Mouse (Mus musculus): ENCODE results near the gene Tmem229b. TPM values are rescaled to one million over a fixed set of nuclear protein-coding genes. Genes with fewer than 3 reads are reported as not detected.
"Not testable (repeated sequence)": the region's sequence is repeated elsewhere in the genome, so short reads cannot be mapped to it uniquely, and the experiment has no call there.

The Tmem229b gene
- polyA plus RNA-seq, 1 experiment from 2014 or later, result 1.9 TPM

DNA sequence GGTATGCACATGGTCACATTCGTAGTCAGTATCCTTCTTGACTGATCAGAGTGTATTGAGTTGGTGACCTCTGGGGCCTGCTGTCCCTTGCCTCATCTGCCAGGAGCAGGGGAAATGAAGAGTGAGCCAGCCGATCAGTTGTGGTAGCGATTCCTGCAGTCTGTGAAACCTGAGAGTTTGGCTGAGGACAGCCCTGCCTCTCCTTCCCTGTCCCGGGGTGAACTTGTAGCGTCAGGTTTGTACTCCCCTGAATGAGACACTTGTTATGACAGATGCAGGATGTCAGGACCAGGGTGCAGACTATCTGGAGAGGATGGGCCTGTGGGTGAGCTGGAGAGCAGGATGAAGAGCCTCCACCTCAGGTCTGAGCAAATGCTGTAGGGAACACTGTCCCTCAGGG, 59.8 kb downstream of the Tmem229b start:
- no peak overlapping the region for H3K4me2 ChIP-seq
- ATAC-seq (replicated peaks; ENCODE audit: insufficient number of reproducible peaks, insufficient read depth, low FRiP score, low read depth), result no peak

DNA sequence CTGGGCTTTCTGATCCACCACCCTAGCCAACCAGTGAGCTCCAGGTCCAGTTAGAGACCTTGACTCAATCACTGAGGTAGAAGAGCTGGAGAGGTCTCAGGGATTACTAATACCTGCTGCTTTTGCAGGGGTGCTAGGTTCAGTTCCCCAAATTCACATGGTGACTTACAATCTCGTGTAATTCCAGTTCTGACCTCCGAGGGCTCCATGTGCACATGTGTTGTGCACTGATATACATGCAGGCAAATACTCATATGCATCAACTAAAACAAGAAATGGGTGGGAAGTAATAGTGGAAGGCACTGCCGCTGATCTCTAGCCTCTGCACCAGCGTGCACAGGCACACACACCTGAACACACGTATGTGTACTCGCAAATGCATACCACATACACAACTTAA, 60.3 kb downstream of the Tmem229b start:
- H3K27ac ChIP-seq, result no peak overlapping the region
- peaks cover 3% of the 10 kb centered on the region for H3K4me1 ChIP-seq (replicated peaks)
- no peak overlapping the region for H3K9ac ChIP-seq
- H3K4me2 ChIP-seq, result no peak overlapping the region
- H3K27me3 ChIP-seq, result 0 out of 2 replicates have a peak, but pooled peaks cover 3% of the 10 kb centered on the region
- WGBS, result 73% methylated on average over 6 of the region's 6 CpGs
- no peak overlapping the region for H3K4me3 ChIP-seq
- H3K9me3 ChIP-seq (replicated peaks), result no peaks in the 10 kb centered on the region
- ATAC-seq (replicated peaks; ENCODE audit: insufficient number of reproducible peaks, insufficient read depth, low FRiP score, low read depth), result no peak
- no peaks in the 10 kb centered on the region for H3K36me3 ChIP-seq

More for the DNA sequence above, 59.8 kb downstream of the Tmem229b start:
- peaks cover 8% of the 10 kb centered on the region for H3K4me1 ChIP-seq (replicated peaks)
- no peak overlapping the region for H3K27ac ChIP-seq
- WGBS, result 66% methylated on average over 5 of the region's 5 CpGs
- no peak overlapping the region for H3K9ac ChIP-seq
- H3K4me3 ChIP-seq, result no peak overlapping the region
- no peaks in the 10 kb centered on the region for H3K9me3 ChIP-seq (replicated peaks)
- 0 out of 2 replicates have a peak, but pooled peaks cover 3% of the 10 kb centered on the region for H3K27me3 ChIP-seq
- no peaks in the 10 kb centered on the region for H3K36me3 ChIP-seq

- no peak overlapping the region for H3K4me2 ChIP-seq
- 86% methylated on average over 6 of the region's 6 CpGs for WGBS
- no peak overlapping the region for H3K9ac ChIP-seq
- H3K9me3 ChIP-seq (replicated peaks), result no peaks in the 10 kb centered on the region
- no peaks in the 10 kb centered on the region for H3K4me1 ChIP-seq (replicated peaks)
- no peaks in the 10 kb centered on the region for H3K36me3 ChIP-seq
- no peak overlapping the region for H3K4me3 ChIP-seq
- no peak for ATAC-seq (replicated peaks; ENCODE audit: insufficient number of reproducible peaks, insufficient read depth, low FRiP score, low read depth)
- H3K27me3 ChIP-seq, result 0 out of 2 replicates have a peak, but pooled peaks cover 3% of the 10 kb centered on the region
- no peak overlapping the region for H3K27ac ChIP-seq
Observed at GRCm38 (mm10) chr12:78942931-78943330, 64.5 kb downstream of the Tmem229b start.

DNA sequence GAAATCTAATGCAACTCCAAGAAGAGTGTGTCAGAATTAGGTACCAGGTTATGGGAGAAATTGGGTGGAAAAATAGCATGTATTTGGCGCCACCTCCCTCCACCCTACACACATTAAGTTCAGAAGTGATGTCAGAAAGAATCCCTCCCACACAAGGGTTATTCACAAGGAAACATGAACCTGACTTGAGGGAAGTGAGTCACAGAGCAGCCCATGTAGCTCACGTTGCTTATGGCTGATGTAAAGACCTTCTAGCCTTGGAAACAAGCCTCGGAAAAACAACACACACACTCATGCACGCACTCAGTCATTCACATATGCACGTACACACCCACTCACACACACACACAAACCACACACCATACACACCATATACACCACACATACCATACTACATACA, 67.3 kb downstream of the Tmem229b start:
- Histone ChIP-seq H3K4me2 (no peak overlapping the region), H3K27me3 (0 out of 2 replicates have a peak, but pooled peaks cover 3% of the 10 kb centered on the region), H3K36me3 (no peaks in the 10 kb centered on the region), H3K9ac (no peak overlapping the region), H3K4me1 (replicated peaks) (peaks cover 4% of the 10 kb centered on the region; the same call in 1 of the 2 replicates), H3K9me3 (replicated peaks) (no peaks in the 10 kb centered on the region), H3K27ac (no peak overlapping the region), H3K4me3 (no peak overlapping the region)
- no peak for ATAC-seq (replicated peaks; ENCODE audit: insufficient number of reproducible peaks, insufficient read depth, low FRiP score, low read depth)
- WGBS, result 81% methylated on average over 5 of the region's 5 CpGs

DNA sequence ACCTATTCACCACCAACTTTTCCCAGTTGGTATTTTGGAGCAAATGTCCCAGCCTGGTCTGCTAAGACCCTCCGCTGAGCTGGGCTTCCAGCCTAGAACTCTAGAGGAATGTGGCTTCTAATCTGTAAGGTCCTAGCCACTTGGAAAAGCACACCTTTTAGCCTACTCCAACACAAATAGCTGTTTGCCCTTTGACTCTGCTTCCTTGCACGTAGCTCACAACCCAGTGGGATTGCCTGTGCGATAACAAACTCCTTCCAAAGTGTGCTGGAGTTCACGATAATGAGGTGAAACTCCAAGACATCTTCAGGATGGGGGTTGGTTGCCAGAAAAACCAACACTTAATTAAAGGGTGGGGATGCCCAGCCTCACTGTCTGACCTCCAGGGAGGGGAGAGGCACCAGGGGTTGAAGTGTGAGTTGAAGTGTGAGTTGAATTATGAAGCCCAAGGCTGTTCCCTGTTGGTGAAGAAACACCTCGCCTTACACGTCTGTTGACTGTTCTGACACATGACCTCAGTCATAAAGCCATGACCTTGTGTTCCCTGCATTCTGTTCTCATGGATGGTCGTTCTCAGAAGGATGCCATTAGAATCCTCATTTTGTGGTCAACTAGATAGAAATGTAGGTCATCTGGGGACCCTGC, 67.9 kb downstream of the Tmem229b start:
- 64% methylated on average over 7 of the region's 7 CpGs for WGBS

DNA sequence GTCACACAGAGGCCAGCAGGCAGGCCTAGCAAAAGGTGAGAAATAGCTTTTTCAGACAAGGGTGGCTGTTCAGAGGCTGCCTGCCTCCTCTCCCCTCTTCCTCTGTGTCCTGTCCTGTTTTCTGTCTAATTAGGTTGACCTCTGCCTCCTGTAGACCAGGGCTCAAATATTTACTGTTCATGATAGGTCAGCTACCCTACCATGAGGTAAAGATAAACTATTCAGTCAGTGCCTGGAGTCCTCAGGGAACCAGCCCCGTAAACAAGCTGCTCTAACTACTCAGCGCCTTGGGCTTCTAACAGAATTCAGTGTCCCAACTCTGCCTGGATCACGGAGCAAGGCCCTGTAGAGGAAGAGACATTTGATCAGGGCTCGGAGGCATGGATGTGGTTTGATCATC, 70.9 kb downstream of the Tmem229b start:
- no peaks in the 10 kb centered on the region for H3K36me3 ChIP-seq
- WGBS, result 60% methylated on average over 4 of the region's 4 CpGs
- H3K4me1 ChIP-seq (replicated peaks), result peaks cover 4% of the 10 kb centered on the region; the same call in 1 of the 2 replicates
- H3K27me3 ChIP-seq, result no peaks in the 10 kb centered on the region; the same call in 1 of the 2 replicates
- no peak overlapping the region for H3K9ac ChIP-seq
- no peak overlapping the region for H3K4me3 ChIP-seq
- no peak overlapping the region for H3K4me2 ChIP-seq
- no peak overlapping the region for H3K27ac ChIP-seq
- H3K9me3 ChIP-seq (replicated peaks), result no peaks in the 10 kb centered on the region
- no peak for ATAC-seq (replicated peaks; ENCODE audit: insufficient number of reproducible peaks, insufficient read depth, low FRiP score, low read depth)

More for the DNA sequence above, 67.9 kb downstream of the Tmem229b start:
- Histone ChIP-seq H3K27ac (no peak overlapping the region), H3K9me3 (replicated peaks) (no peaks in the 10 kb centered on the region), H3K27me3 (0 out of 2 replicates have a peak, but pooled peaks cover 3% of the 10 kb centered on the region), H3K36me3 (no peaks in the 10 kb centered on the region), H3K4me2 (no peak overlapping the region), H3K9ac (no peak overlapping the region), H3K4me3 (no peak overlapping the region), H3K4me1 (replicated peaks) (peaks cover 4% of the 10 kb centered on the region; the same call in 1 of the 2 replicates)
- no peak for ATAC-seq (replicated peaks; ENCODE audit: insufficient number of reproducible peaks, insufficient read depth, low FRiP score, low read depth)

DNA sequence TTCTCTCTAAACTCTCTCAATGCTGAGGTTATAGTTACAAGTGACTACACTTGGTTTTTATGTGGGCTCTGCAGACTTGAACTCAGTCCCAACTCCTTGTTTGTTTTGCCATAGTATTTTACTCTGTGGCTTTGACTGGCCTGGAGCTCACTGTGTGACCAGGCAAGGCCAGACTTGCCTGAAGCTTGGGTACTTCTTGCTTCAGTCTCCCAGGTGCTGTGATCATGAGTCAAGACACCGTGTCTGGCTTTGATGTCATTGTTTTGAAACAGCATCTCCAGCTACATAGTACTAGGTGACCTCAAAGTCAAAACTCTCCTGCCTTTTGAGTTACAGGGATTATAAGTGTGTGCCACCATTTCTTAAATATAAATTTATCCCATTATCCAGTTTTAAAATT, 77.5 kb downstream of the Tmem229b start:
- WGBS, result 78% methylated on average over 1 of the region's 1 CpGs
- Histone ChIP-seq H3K4me2 (no peak overlapping the region), H3K9ac (no peak overlapping the region), H3K9me3 (replicated peaks) (no peaks in the 10 kb centered on the region), H3K27ac (no peak overlapping the region), H3K36me3 (no peaks in the 10 kb centered on the region), H3K4me1 (replicated peaks) (0 out of 2 replicates have a peak, but pooled peaks cover 2% of the 10 kb centered on the region), H3K27me3 (no peaks in the 10 kb centered on the region; the same call in 1 of the 2 replicates), H3K4me3 (no peak overlapping the region)
- no peak for ATAC-seq (replicated peaks; ENCODE audit: insufficient number of reproducible peaks, insufficient read depth, low FRiP score, low read depth)

GRCm38 (mm10) chr12:78927287-78927686, 80.1 kb downstream of the Tmem229b start:
- H3K27me3 ChIP-seq, result no peaks in the 10 kb centered on the region; the same call in 1 of the 2 replicates
- WGBS, result 68% methylated on average over 5 of the region's 5 CpGs
- no peak overlapping the region for H3K4me2 ChIP-seq
- H3K9me3 ChIP-seq (replicated peaks), result no peaks in the 10 kb centered on the region
- H3K4me3 ChIP-seq, result no peak overlapping the region
- ATAC-seq (replicated peaks; ENCODE audit: insufficient number of reproducible peaks, insufficient read depth, low FRiP score, low read depth), result no peak
- no peak overlapping the region for H3K27ac ChIP-seq
- no peaks in the 10 kb centered on the region for H3K36me3 ChIP-seq
- H3K9ac ChIP-seq, result no peak overlapping the region
- H3K4me1 ChIP-seq (replicated peaks), result 0 out of 2 replicates have a peak, but pooled peaks cover 2% of the 10 kb centered on the region

GRCm38 (mm10) chr12:78923539-78924189, 83.8 kb downstream of the Tmem229b start:
- Histone ChIP-seq H3K9ac (no peak overlapping the region), H3K27ac (no peak overlapping the region), H3K27me3 (no peaks in the 10 kb centered on the region), H3K36me3 (no peaks in the 10 kb centered on the region), H3K4me3 (no peak overlapping the region), H3K9me3 (replicated peaks) (no peaks in the 10 kb centered on the region), H3K4me2 (no peak overlapping the region), H3K4me1 (replicated peaks) (peaks cover 6% of the 10 kb centered on the region)
- ATAC-seq (replicated peaks; ENCODE audit: insufficient number of reproducible peaks, insufficient read depth, low FRiP score, low read depth), result no peak
- WGBS, result 77% methylated on average over 7 of the region's 7 CpGs

GRCm38 (mm10) chr12:78922977-78923376, 84.5 kb downstream of the Tmem229b start:
- not testable (repeated sequence) for H3K27me3 ChIP-seq; H3K36me3 ChIP-seq; H3K4me2 ChIP-seq; H3K9ac ChIP-seq; H3K4me1 ChIP-seq (replicated peaks); H3K4me3 ChIP-seq; H3K27ac ChIP-seq; H3K9me3 ChIP-seq (replicated peaks); ATAC-seq (replicated peaks; ENCODE audit: insufficient number of reproducible peaks, insufficient read depth, low FRiP score, low read depth)

DNA sequence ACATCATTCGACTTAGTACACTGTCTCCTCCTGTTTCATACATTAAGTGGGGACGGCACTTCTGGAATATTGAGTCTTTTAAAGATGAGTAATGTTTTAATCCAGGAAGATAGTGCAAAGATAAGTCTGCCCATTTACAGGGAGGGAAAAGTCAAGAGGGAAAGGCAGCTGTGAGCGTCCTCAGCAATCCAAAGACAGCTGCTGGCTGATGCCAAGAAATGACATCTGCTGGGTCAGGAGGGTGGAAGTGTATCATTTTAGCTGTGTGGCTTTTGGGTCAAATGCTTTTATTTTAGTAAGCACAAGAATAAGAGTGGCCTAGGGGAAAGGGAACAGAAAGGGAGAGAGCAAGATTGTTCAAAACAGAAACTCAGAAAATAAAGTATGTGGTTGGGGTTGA, 85.4 kb downstream of the Tmem229b start:
- no peaks in the 10 kb centered on the region for H3K9me3 ChIP-seq (replicated peaks)
- WGBS, result 63% methylated on average over 3 of the region's 3 CpGs
- no peak overlapping the region for H3K4me2 ChIP-seq
- H3K27me3 ChIP-seq, result no peaks in the 10 kb centered on the region
- H3K4me3 ChIP-seq, result no peak overlapping the region
- no peak for ATAC-seq (replicated peaks; ENCODE audit: insufficient number of reproducible peaks, insufficient read depth, low FRiP score, low read depth)
- H3K4me1 ChIP-seq (replicated peaks), result peaks cover 10% of the 10 kb centered on the region
- no peak overlapping the region for H3K27ac ChIP-seq
- no peaks in the 10 kb centered on the region for H3K36me3 ChIP-seq
- no peak overlapping the region for H3K9ac ChIP-seq

Measured in heart, embryonic 15.5 days (tissue).